Mouse (Mus musculus): ENCODE measurements around the gene Vwa3a. TPM values are rescaled to one million over a fixed set of nuclear protein-coding genes. Genes with fewer than 3 reads are reported as not detected.

Vwa3a gene
- total RNA-seq, 1 experiment = 0.18 TPM

DNA sequence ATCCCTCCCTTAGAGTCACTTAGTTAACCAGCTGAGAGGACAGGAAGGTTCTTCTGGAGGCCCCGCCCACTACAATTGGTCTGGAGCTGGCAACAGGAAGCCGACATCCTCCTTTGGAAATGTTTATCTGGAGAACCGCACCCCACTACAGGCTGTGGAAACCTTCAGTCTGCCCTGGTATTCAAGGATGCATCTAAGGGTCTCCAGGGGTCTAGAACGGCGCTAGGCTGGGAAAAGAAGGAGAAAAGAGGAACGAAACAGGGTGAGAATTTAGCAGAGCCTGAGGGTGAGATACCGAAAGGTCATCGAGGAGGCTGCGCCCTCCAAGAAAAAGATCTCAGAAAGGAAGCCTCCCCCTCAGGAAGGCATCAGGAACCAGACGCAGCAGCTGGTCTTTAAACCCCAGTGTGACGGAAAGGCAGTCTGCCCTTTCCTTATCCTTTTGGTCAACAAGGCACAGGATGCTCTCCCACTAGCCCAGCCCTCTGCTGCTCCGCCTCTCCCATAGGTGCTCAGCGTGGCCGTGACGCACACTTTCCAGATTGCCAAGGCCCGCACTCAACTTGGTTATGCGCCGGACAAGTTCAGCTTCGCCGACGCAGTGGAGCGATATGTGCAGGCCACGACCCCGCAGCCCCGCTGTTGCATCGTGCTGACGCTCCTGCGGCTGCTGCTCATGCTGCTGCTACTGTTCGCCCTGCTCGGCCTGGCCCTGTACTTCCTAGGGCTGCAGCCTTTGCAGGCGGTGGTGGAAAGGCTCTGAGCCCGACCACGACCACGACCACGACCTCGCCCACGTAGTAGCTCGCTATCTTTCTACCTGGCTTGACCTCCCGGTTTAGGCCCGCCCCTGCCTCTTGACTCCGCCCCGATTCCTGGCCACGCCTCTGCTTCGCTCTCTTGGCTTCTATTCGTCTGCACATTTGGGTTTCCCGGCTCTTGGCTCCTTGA is 91.6 kb downstream of the Vwa3a start:
- Histone ChIP-seq H3K36me3 (ENCODE audit: control insufficient read depth, insufficient read depth, low read length, poor library complexity, severe bottlenecking) (no peaks in the 10 kb centered on the region), H3K4me3 (ENCODE audit: insufficient read depth in 1 of 2, low read depth in 1 of 2, low read length in 2 of 2, poor library complexity in 1 of 2, severe bottlenecking in 1 of 2) (peak overlapping the region; percentile 66), H3K9ac (ENCODE audit: insufficient read depth, low read depth, low read length, poor library complexity, severe bottlenecking) (peak overlapping the region; percentile 25; the same call in 1 of the 2 replicates), H3K9me3 (ENCODE audit: control insufficient read depth, insufficient read depth, low read depth, low read length) (no peaks in the 10 kb centered on the region), H3K4me1 (ENCODE audit: control insufficient read depth in 2 of 2, insufficient read depth in 2 of 2, low read length in 2 of 2, poor library complexity in 1 of 2) (peaks cover 3 to 6% of the 10 kb centered on the region in 2 experiments; a peak in 3 of 4 replicates), H3K27ac (ENCODE audit: insufficient read depth, low read depth, low read length, poor library complexity, severe bottlenecking) (no peak overlapping the region)
- peak; percentile 80 for DNase-seq (ENCODE audit: low read depth, low spot score)
- TF ChIP-seq ZC3H11A (IDR thresholded peaks at IDR 0.05; ENCODE audit: borderline replicate concordance, low read depth, low read length) (no peak), ZNF384 (IDR thresholded peaks at IDR 0.05; ENCODE audit: low read depth, low read length) (no peak), MAFK (IDR thresholded peaks at IDR 0.05; ENCODE audit: insufficient read depth, low read depth, low read length) (no peak), HCFC1 (IDR thresholded peaks at IDR 0.05; ENCODE audit: borderline replicate concordance, insufficient read depth, low read length) (no peak), CHD2 (IDR thresholded peaks at IDR 0.05; ENCODE audit: low read depth, low read length) (no peak)
- in situ Hi-C loops (cut with MboI; ENCODE audit: low sequenced_read_pairs in 2 of 2, unreplicated experiment in 2 of 2) = no loop called here

- H3K36me3 ChIP-seq (ENCODE audit: control insufficient read depth, insufficient read depth, low read length, poor library complexity, severe bottlenecking) = no peaks in the 10 kb centered on the region
- H3K4me1 ChIP-seq (ENCODE audit: control insufficient read depth in 2 of 2, insufficient read depth in 2 of 2, low read length in 2 of 2, poor library complexity in 1 of 2) = peaks cover 3% of the 10 kb centered on the region in 2 experiments; a peak in 3 of 4 replicates
- no peaks in the 10 kb centered on the region for H3K9me3 ChIP-seq (ENCODE audit: control insufficient read depth, insufficient read depth, low read depth, low read length)
- no peak for DNase-seq (ENCODE audit: low read depth, low spot score)
- no peak overlapping the region for H3K4me3 ChIP-seq (ENCODE audit: insufficient read depth in 1 of 2, low read depth in 1 of 2, low read length in 2 of 2, poor library complexity in 1 of 2, severe bottlenecking in 1 of 2)
- in situ Hi-C loops (cut with MboI; ENCODE audit: low sequenced_read_pairs in 2 of 2, unreplicated experiment in 2 of 2) = no loop called here
- TF ChIP-seq CHD2 (IDR thresholded peaks at IDR 0.05; ENCODE audit: low read depth, low read length) (no peak), MAFK (IDR thresholded peaks at IDR 0.05; ENCODE audit: insufficient read depth, low read depth, low read length) (no peak), ZC3H11A (IDR thresholded peaks at IDR 0.05; ENCODE audit: borderline replicate concordance, low read depth, low read length) (no peak), ZNF384 (IDR thresholded peaks at IDR 0.05; ENCODE audit: low read depth, low read length) (no peak), HCFC1 (IDR thresholded peaks at IDR 0.05; ENCODE audit: borderline replicate concordance, insufficient read depth, low read length) (no peak)
- no peak overlapping the region for H3K27ac ChIP-seq (ENCODE audit: insufficient read depth, low read depth, low read length, poor library complexity, severe bottlenecking)
- H3K9ac ChIP-seq (ENCODE audit: insufficient read depth, low read depth, low read length, poor library complexity, severe bottlenecking) = no peak overlapping the region
Observed at GRCm38 (mm10) chr7:120834426-120834825, 95.3 kb downstream of the Vwa3a start.

GRCm38 (mm10) chr7:120834863-120835372 is 95.8 kb downstream of the Vwa3a start:
- in situ Hi-C loops (cut with MboI; ENCODE audit: low sequenced_read_pairs in 2 of 2, unreplicated experiment in 2 of 2) = no loop called here
- H3K36me3 ChIP-seq (ENCODE audit: control insufficient read depth, insufficient read depth, low read length, poor library complexity, severe bottlenecking) = no peaks in the 10 kb centered on the region
- H3K9ac ChIP-seq (ENCODE audit: insufficient read depth, low read depth, low read length, poor library complexity, severe bottlenecking) = no peak overlapping the region
- H3K4me1 ChIP-seq (ENCODE audit: control insufficient read depth in 2 of 2, insufficient read depth in 2 of 2, low read length in 2 of 2, poor library complexity in 1 of 2) = peaks cover 3% of the 10 kb centered on the region in 2 experiments; a peak in 3 of 4 replicates
- peak overlapping the region; percentile 31 to 49 for H3K4me3 ChIP-seq (ENCODE audit: insufficient read depth in 1 of 2, low read depth in 1 of 2, low read length in 2 of 2, poor library complexity in 1 of 2, severe bottlenecking in 1 of 2)
- TF ChIP-seq HCFC1 (IDR thresholded peaks at IDR 0.05; ENCODE audit: borderline replicate concordance, insufficient read depth, low read length) = no peak
- TF ChIP-seq MAFK (IDR thresholded peaks at IDR 0.05; ENCODE audit: insufficient read depth, low read depth, low read length) = no peak
- TF ChIP-seq ZC3H11A (IDR thresholded peaks at IDR 0.05; ENCODE audit: borderline replicate concordance, low read depth, low read length) = no peak
- no peak for TF ChIP-seq CHD2 (IDR thresholded peaks at IDR 0.05; ENCODE audit: low read depth, low read length)
- TF ChIP-seq ZNF384 (IDR thresholded peaks at IDR 0.05; ENCODE audit: low read depth, low read length) = no peak
- DNase-seq (ENCODE audit: low read depth, low spot score) = no peak
- H3K9me3 ChIP-seq (ENCODE audit: control insufficient read depth, insufficient read depth, low read depth, low read length) = no peaks in the 10 kb centered on the region
- no peak overlapping the region for H3K27ac ChIP-seq (ENCODE audit: insufficient read depth, low read depth, low read length, poor library complexity, severe bottlenecking)

- Histone ChIP-seq H3K9me3 (ENCODE audit: control insufficient read depth, insufficient read depth, low read depth, low read length) (no peaks in the 10 kb centered on the region), H3K36me3 (ENCODE audit: control insufficient read depth, insufficient read depth, low read length, poor library complexity, severe bottlenecking) (no peaks in the 10 kb centered on the region), H3K27ac (ENCODE audit: insufficient read depth, low read depth, low read length, poor library complexity, severe bottlenecking) (no peak overlapping the region), H3K4me3 (ENCODE audit: insufficient read depth in 1 of 2, low read depth in 1 of 2, low read length in 2 of 2, poor library complexity in 1 of 2, severe bottlenecking in 1 of 2) (peak overlapping the region; percentile 66 to 72), H3K9ac (ENCODE audit: insufficient read depth, low read depth, low read length, poor library complexity, severe bottlenecking) (peak overlapping the region; percentile 48; the same call in 1 of the 2 replicates), H3K4me1 (ENCODE audit: control insufficient read depth in 2 of 2, insufficient read depth in 2 of 2, low read length in 2 of 2, poor library complexity in 1 of 2) (peaks cover 0 to 3% of the 10 kb centered on the region in 2 experiments; a peak in 1 of 4 replicates)
- in situ Hi-C loops (cut with MboI; ENCODE audit: low sequenced_read_pairs in 2 of 2, unreplicated experiment in 2 of 2) = no loop called here
- TF ChIP-seq MAFK (IDR thresholded peaks at IDR 0.05; ENCODE audit: insufficient read depth, low read depth, low read length) (peak; percentile 90), ZNF384 (IDR thresholded peaks at IDR 0.05; ENCODE audit: low read depth, low read length) (no peak), ZC3H11A (IDR thresholded peaks at IDR 0.05; ENCODE audit: borderline replicate concordance, low read depth, low read length) (peak; percentile 50; the same call in 1 of the 2 replicates), HCFC1 (IDR thresholded peaks at IDR 0.05; ENCODE audit: borderline replicate concordance, insufficient read depth, low read length) (no peak), CHD2 (IDR thresholded peaks at IDR 0.05; ENCODE audit: low read depth, low read length) (no peak)
- DNase-seq (ENCODE audit: low read depth, low spot score) = peak; percentile 68
Observed at GRCm38 (mm10) chr7:120835449-120836359, 96.6 kb downstream of the Vwa3a start.

All from ES-E14 (cell line).